Mouse (Mus musculus) liver, embryonic 14.5 days (tissue): ENCODE data around the gene Sgk1. TPM values are rescaled to one million over a fixed set of nuclear protein-coding genes. Genes with fewer than 3 reads are reported as not detected.
A peak's percentile ranks its signal among the peaks of the same experiment; 100 is the strongest.

Experiments
- ATAC-seq: fragments of 200-750 bp; cut with Nextera tagmentation; 2 replicates; pipeline ENCODE4 v1.8.0; 2017; ENCODE audit warnings: moderate number of reproducible peaks, mild to moderate bottlenecking, moderate library complexity; ENCODE audit not compliant: insufficient read depth
- DNase-seq, 3 experiments: peaks; one replicate each; pipeline ENCODE4 v3.0.0-alpha.2; 2012 to 2013; ENCODE audit warnings: low read depth in 3 of 3, low spot score in 3 of 3
- H3K27ac ChIP-seq: fragments of 300-500 bp; sonication (generic); 2 replicates; pipeline ENCODE4 v1.5.1; 2014; ENCODE audit warnings: moderate library complexity, mild to moderate bottlenecking, control low read depth, inconsistent platforms
- H3K27me3 ChIP-seq: fragments of 300-500 bp; sonication (generic); 2 replicates; pipeline ENCODE4 v1.6.1; 2014; ENCODE audit warnings: mild to moderate bottlenecking, low read length, moderate library complexity; ENCODE audit not compliant: control insufficient read depth, insufficient read depth
- H3K36me3 ChIP-seq: fragments of 300-500 bp; sonication (generic); replicated peaks from 2 replicates; pipeline ENCODE4 v1.6.1; 2014; ENCODE audit warnings: low read depth; ENCODE audit not compliant: control insufficient read depth, insufficient read depth
- H3K4me1 ChIP-seq, 2 experiments: fragments of 200-500 bp in 1 of 2; fragments of 300-500 bp in 1 of 2; sonication (generic) in 1 of 2; replicated peaks; 2 replicates each; pipeline ENCODE4 v1.6.1; 2012 to 2014; ENCODE audit warnings: antibody characterized with exemption in 1 of 2, inconsistent platforms in 1 of 2, low read length in 1 of 2; ENCODE audit not compliant: control insufficient read depth in 2 of 2, insufficient read depth in 2 of 2
- H3K4me2 ChIP-seq: fragments of 300-500 bp; sonication (generic); 2 replicates; pipeline ENCODE4 v1.6.1; 2014; ENCODE audit warnings: low read depth, mild to moderate bottlenecking, control low read depth, moderate library complexity
- H3K4me3 ChIP-seq, 2 experiments: fragments of 200-500 bp in 1 of 2; fragments of 300-500 bp in 1 of 2; sonication (generic) in 1 of 2; 2 replicates each; pipeline ENCODE4 v1.5.1; 2012 to 2014; ENCODE audit warnings: low read depth in 2 of 2, low read length in 2 of 2, mild to moderate bottlenecking in 2 of 2, control low read depth in 1 of 2, inconsistent platforms in 1 of 2, moderate library complexity in 1 of 2; ENCODE audit not compliant: insufficient read depth in 1 of 2
- H3K9ac ChIP-seq: fragments of 300-500 bp; sonication (generic); replicated peaks from 2 replicates; pipeline ENCODE4 v1.6.1; 2014; ENCODE audit warnings: mild to moderate bottlenecking, control low read depth, moderate library complexity
- H3K9me3 ChIP-seq: fragments of 300-500 bp; sonication (generic); 2 replicates; pipeline ENCODE4 v1.6.1; 2016; ENCODE audit warnings: low read length, mixed read lengths; ENCODE audit not compliant: control insufficient read depth
- CTCF ChIP-seq: IDR thresholded peaks from 2 replicates; pipeline ENCODE4 v1.5.1; 2016; ENCODE audit warnings: antibody characterized with exemption, low read depth, control low read depth
- EP300 ChIP-seq: IDR thresholded peaks from 2 replicates; pipeline ENCODE4 v1.6.1; 2016; ENCODE audit warnings: antibody characterized with exemption, low read depth
- WGBS: fragments of 180-500 bp; shearing (Covaris S2); extraction: QIAGEN DNeasy Blood & Tissue Kit; methylation state at CpG from one replicate; pipeline ENCODE4 v1.1.7; 2014; ENCODE audit not compliant: insufficient replicate concordance; 5-methylcytosine and 5-hydroxymethylcytosine counted together
- polyA plus RNA-seq, 2 experiments: library from polyadenylated mRNA; depleted of rRNA in 1 of 2; stranded (reverse) in 1 of 2; unstranded in 1 of 2; fragments of >200 nt; fragmentation: Nextera tagmentation in 1 of 2; extraction: Ambion mirVana in 1 of 2; gene quantifications; 2 replicates each; pipeline versions ENCODE4 v1.2.1 to v1.2.3; 2012 to 2014

The Sgk1 gene
- polyA plus RNA-seq, 2 experiments: 5.3 to 10.3 TPM

- no peak for DNase-seq
- TF ChIP-seq EP300 (no peak), CTCF (no peak)
- WGBS: 61% methylated on average over 2 of the region's 2 CpGs
Measured at GRCm38 (mm10) chr10:21934826-21935225, 52.8 kb downstream of the Sgk1 start.

GRCm38 (mm10) chr10:21936513-21937221 is 54.7 kb downstream of the Sgk1 start:
- peak; percentile 57; the same call in 1 of the 2 replicates for ATAC-seq
- H3K4me2 ChIP-seq: no peak overlapping the region
- H3K9ac ChIP-seq: no peak overlapping the region

More at GRCm38 (mm10) chr10:21934826-21935225, 52.8 kb downstream of the Sgk1 start:
- no peak overlapping the region for H3K4me2 ChIP-seq
- no peaks in the 10 kb centered on the region for H3K36me3 ChIP-seq
- H3K4me1 ChIP-seq: peaks cover 5 to 12% of the 10 kb centered on the region in 2 experiments; a peak in 2 of 4 replicates
- no peaks in the 10 kb centered on the region for H3K9me3 ChIP-seq
- no peak for ATAC-seq
- no peak overlapping the region for H3K9ac ChIP-seq
- H3K4me3 ChIP-seq: no peak overlapping the region
- H3K27me3 ChIP-seq: no peaks in the 10 kb centered on the region
- no peak overlapping the region for H3K27ac ChIP-seq

GRCm38 (mm10) chr10:21937222-21937605 is 55.2 kb downstream of the Sgk1 start:
- Histone ChIP-seq H3K27ac (no peak overlapping the region), H3K4me1 (peaks cover 5 to 12% of the 10 kb centered on the region in 2 experiments; a peak in 2 of 4 replicates), H3K4me2 (0 out of 2 replicates have a peak overlapping the region, but pooled peaks have one; percentile 13), H3K36me3 (no peaks in the 10 kb centered on the region), H3K4me3 (no peak overlapping the region), H3K27me3 (no peaks in the 10 kb centered on the region), H3K9ac (no peak overlapping the region), H3K9me3 (no peaks in the 10 kb centered on the region)
- no peak for DNase-seq
- WGBS: 27% methylated on average over 9 of the region's 9 CpGs
- no peak for ATAC-seq
- TF ChIP-seq CTCF (no peak), EP300 (no peak)

More at GRCm38 (mm10) chr10:21936513-21937221, 54.7 kb downstream of the Sgk1 start:
- H3K9me3 ChIP-seq: no peaks in the 10 kb centered on the region
- DNase-seq: peak in 1 of 3 experiments; percentile 6
- peaks cover 5 to 12% of the 10 kb centered on the region in 2 experiments; a peak in 2 of 4 replicates for H3K4me1 ChIP-seq
- TF ChIP-seq EP300 (no peak), CTCF (no peak)
- no peaks in the 10 kb centered on the region for H3K36me3 ChIP-seq
- H3K4me3 ChIP-seq: no peak overlapping the region
- no peak overlapping the region for H3K27ac ChIP-seq
- no peaks in the 10 kb centered on the region for H3K27me3 ChIP-seq
- 26% methylated on average over 12 of the region's 12 CpGs for WGBS

GRCm38 (mm10) chr10:21938166-21938565 is 56.2 kb downstream of the Sgk1 start:
- no peak for ATAC-seq
- no peak for DNase-seq
- no peak overlapping the region for H3K9ac ChIP-seq

GRCm38 (mm10) chr10:21941235-21941634 is 59.3 kb downstream of the Sgk1 start:
- H3K27ac ChIP-seq: no peak overlapping the region
- no peak overlapping the region for H3K4me2 ChIP-seq
- no peak for DNase-seq
- H3K36me3 ChIP-seq: no peaks in the 10 kb centered on the region
- WGBS: 11% methylated on average over 3 of the region's 3 CpGs
- TF ChIP-seq CTCF (no peak), EP300 (no peak)
- no peaks in the 10 kb centered on the region for H3K9me3 ChIP-seq
- no peak for ATAC-seq
- H3K4me1 ChIP-seq: peaks cover 5 to 9% of the 10 kb centered on the region in 2 experiments; a peak in 2 of 4 replicates
- no peak overlapping the region for H3K4me3 ChIP-seq
- no peak overlapping the region for H3K9ac ChIP-seq
- no peaks in the 10 kb centered on the region for H3K27me3 ChIP-seq

More at GRCm38 (mm10) chr10:21938166-21938565, 56.2 kb downstream of the Sgk1 start:
- Histone ChIP-seq H3K36me3 (no peaks in the 10 kb centered on the region), H3K4me1 (peaks cover 5 to 12% of the 10 kb centered on the region in 2 experiments; a peak in 2 of 4 replicates), H3K27me3 (no peaks in the 10 kb centered on the region), H3K4me3 (no peak overlapping the region), H3K9me3 (no peaks in the 10 kb centered on the region), H3K4me2 (no peak overlapping the region), H3K27ac (no peak overlapping the region)
- no peak for TF ChIP-seq CTCF
- TF ChIP-seq EP300: no peak
- 69% methylated on average over 4 of the region's 4 CpGs for WGBS
